32 mouse cellular contexts compared by ENCODE assay signal in genomic region chr6:115938798-115939197, GRCm38 (mm10). TPM values are rescaled to one million over a fixed set of nuclear protein-coding genes. Genes with fewer than 3 reads are reported as not detected.
DNase-seq lines count a peak whose midpoint lies in the region; TF ChIP-seq lines count a peak whose summit lies in the region.
"Had no signal": no experiment of that assay in that cellular context is flagged by ENCODE, and none has a peak within 500 bp of the region (broad histone marks: within the 10 kb centered on the region; RNA-seq: fewer than 3 reads in every experiment).

No protein-coding gene starts in this region.

- dilution Hi-C loops in CH12.LX (cut with MboI; ENCODE audit: extremely low pct_ligation_motif_present, extremely low pct_unique_long_range_greater_than_20kb, low sequenced_read_pairs): no loop called here

- intact Hi-C loops in left cerebral cortex, postnatal 4 days (cut with DNase I): no loop called here

- no peak overlapping the region for H3K27ac ChIP-seq in CH12.LX (ENCODE audit: insufficient read depth, low read depth)
- H3K27ac ChIP-seq: embryonic facial prominence, embryonic 13.5 days; embryonic facial prominence, embryonic 15.5 days; forebrain, embryonic 10.5 days; forebrain, embryonic 12.5 days had no signal

- no peak for TF ChIP-seq EP300 in CH12.LX (IDR thresholded peaks at IDR 0.05; ENCODE audit: low read length)

- H3K79me2 ChIP-seq in CH12.LX (replicated peaks; ENCODE audit: control insufficient read depth, extremely low read depth, insufficient read depth, poor library complexity, severe bottlenecking): no peaks in the 10 kb centered on the region

- no peaks in the 10 kb centered on the region for H3K9me3 ChIP-seq in CH12.LX (replicated peaks; ENCODE audit: low read length)
- H3K9me3 ChIP-seq: embryonic facial prominence, embryonic 13.5 days; embryonic facial prominence, embryonic 15.5 days; forebrain, embryonic 10.5 days; forebrain, embryonic 12.5 days had no signal

- H3K36me3 ChIP-seq in CH12.LX (replicated peaks in 1 of 2; ENCODE audit: control insufficient read depth in 1 of 2, insufficient read depth in 1 of 2, low read length in 1 of 2): no peaks in the 10 kb centered on the region
- H3K36me3 ChIP-seq: embryonic facial prominence, embryonic 13.5 days; embryonic facial prominence, embryonic 15.5 days; forebrain, embryonic 10.5 days; forebrain, embryonic 12.5 days had no signal

- TF ChIP-seq CTCF in CH12.LX (conservative IDR thresholded peaks at IDR 0.05 in 1 of 2, IDR thresholded peaks at IDR 0.05 in 1 of 2; ENCODE audit: low read depth in 2 of 2, low read length in 2 of 2): no peak

- H3K4me1 ChIP-seq in CH12.LX (ENCODE audit: control insufficient read depth in 1 of 2, insufficient read depth in 2 of 2): peaks cover 21 to 39% of the 10 kb centered on the region in 2 experiments

- peak; percentile 96 for DNase-seq in retina, adult 2 months (ENCODE audit: low read depth, low spot score)
- DNase-seq in retina, postnatal 1 day: no peak
- DNase-seq in CH12.LX (ENCODE audit: extremely low read depth): peak; percentile 58
- DNase-seq in induced T-regulatory cell, adult 2 months (ENCODE audit: low read depth): peak; percentile 34
- no peak for DNase-seq in left cerebral cortex, postnatal 4 days
- DNase-seq in kidney, adult 11 months: no peak
- DNase-seq: adrenal gland, postnatal 10 days; adrenal gland, postnatal 25 days; B cell, adult 2 months; cerebellum, adult 11 months; cerebellum, adult 18-20 months; cerebellum, adult 8-10 months; cerebellum, adult 9-11 months; cerebellum, postnatal 14 days; cerebellum, postnatal 36 days; embryo, embryonic 11 days had no signal

- in situ Hi-C loops in CH12.LX (cut with MboI; ENCODE audit: low pct_ligation_motif_present, low pct_unique_long_range_greater_than_20kb, low sequenced_read_pairs): no loop called here

- TF ChIP-seq RAD21 in CH12.LX (IDR thresholded peaks at IDR 0.05; ENCODE audit: low read depth, low read length): no peak

- TF ChIP-seq POLR2A in CH12.LX (IDR thresholded peaks at IDR 0.05; ENCODE audit: low read depth, low read length): 0 out of 2 replicates have a peak, but pooled peaks have one; percentile 38

- H3K4me2 ChIP-seq in CH12.LX (ENCODE audit: insufficient read depth, low read depth, poor library complexity, severe bottlenecking): no peak overlapping the region
- H3K4me2 ChIP-seq: embryonic facial prominence, embryonic 13.5 days; embryonic facial prominence, embryonic 15.5 days; forebrain, embryonic 12.5 days had no signal

- H3K9ac ChIP-seq in CH12.LX (ENCODE audit: insufficient read depth, low read depth): no peak overlapping the region
- H3K9ac ChIP-seq: embryonic facial prominence, embryonic 13.5 days; embryonic facial prominence, embryonic 15.5 days; forebrain, embryonic 12.5 days had no signal

- no peaks in the 10 kb centered on the region for H3K27me3 ChIP-seq in CH12.LX (replicated peaks)
- H3K27me3 ChIP-seq: embryonic facial prominence, embryonic 13.5 days; embryonic facial prominence, embryonic 15.5 days; forebrain, embryonic 12.5 days; Patski had no signal

- H3K4me3 ChIP-seq in CH12.LX (replicated peaks in 1 of 3; ENCODE audit: low read depth in 2 of 3, low read length in 2 of 3, poor library complexity in 1 of 3): no peak overlapping the region
- H3K4me3 ChIP-seq: embryonic facial prominence, embryonic 13.5 days; embryonic facial prominence, embryonic 15.5 days; erythroblast, embryonic 14.5 days; forebrain, embryonic 10.5 days; forebrain, embryonic 12.5 days had no signal

TF ChIP-seq in CH12.LX, 34 proteins besides CTCF, POLR2A, EP300 and RAD21:
- TF ChIP-seq JUND (conservative IDR thresholded peaks at IDR 0.05; ENCODE audit: low read depth, low read length) (no peak), NRF1 (IDR thresholded peaks at IDR 0.05; ENCODE audit: low read depth, low read length) (no peak), USF2 (conservative IDR thresholded peaks at IDR 0.05; ENCODE audit: low read depth, low read length) (peak; percentile 34), JUN (IDR thresholded peaks at IDR 0.05; ENCODE audit: insufficient read depth, low read depth, low read length) (no peak), GABPA (IDR thresholded peaks at IDR 0.05; ENCODE audit: insufficient replicate concordance, low read depth, low read length) (no peak), MAZ (IDR thresholded peaks at IDR 0.05; ENCODE audit: low read depth, low read length) (no peak), PAX5 (IDR thresholded peaks at IDR 0.05; ENCODE audit: low read length) (no peak), ZNF384 (IDR thresholded peaks at IDR 0.05; ENCODE audit: low read depth, low read length) (no peak), CHD1 (IDR thresholded peaks at IDR 0.05; ENCODE audit: low read depth, low read length) (no peak), HCFC1 (IDR thresholded peaks at IDR 0.05; ENCODE audit: low read depth, low read length) (no peak), BHLHE40 (IDR thresholded peaks at IDR 0.05; ENCODE audit: low read depth, low read length) (no peak), MEF2A (IDR thresholded peaks at IDR 0.05; ENCODE audit: borderline replicate concordance, low read depth, low read length) (no peak), E2F4 (IDR thresholded peaks at IDR 0.05; ENCODE audit: insufficient replicate concordance, low read depth, low read length) (no peak), CHD2 (IDR thresholded peaks at IDR 0.05; ENCODE audit: low read length) (no peak), ZKSCAN1 (IDR thresholded peaks at IDR 0.05; ENCODE audit: borderline replicate concordance, low read depth, low read length) (no peak), USF1 (IDR thresholded peaks at IDR 0.05; ENCODE audit: low read depth, low read length) (0 out of 2 replicates have a peak, but pooled peaks have one; percentile 21), ZMIZ1 (IDR thresholded peaks at IDR 0.05; ENCODE audit: low read depth, low read length) (no peak), TBP (conservative IDR thresholded peaks at IDR 0.05; ENCODE audit: low read depth, low read length) (0 out of 2 replicates have a peak, but pooled peaks have one; percentile 67), UBTF (IDR thresholded peaks at IDR 0.05; ENCODE audit: low read depth, low read length) (no peak), MAFK (IDR thresholded peaks at IDR 0.05; ENCODE audit: insufficient replicate concordance, low read length) (no peak), POLR2AphosphoS2 (IDR thresholded peaks at IDR 0.05; ENCODE audit: low read depth, low read length) (no peak), MYC (IDR thresholded peaks at IDR 0.05; ENCODE audit: low read depth, low read length) (no peak), IRF4 (IDR thresholded peaks at IDR 0.05; ENCODE audit: low read depth, low read length) (no peak), SIN3A (IDR thresholded peaks at IDR 0.05; ENCODE audit: low read length) (no peak), NELFE (IDR thresholded peaks at IDR 0.05; ENCODE audit: low read depth, low read length) (no peak)

RNA-seq across cellular contexts. Expression of gene H1foo, which starts 5.9 kb away (rescaled TPM):
- total RNA-seq in CH12.LX (2012; rRNA removed) (0.89 and 1.3 TPM in 2 replicates), CH12.LX (2014; rRNA removed) (0.77 and 0.90 TPM in 2 replicates)
- 1.0 and 1.4 TPM in 2 replicates for polyA plus RNA-seq in CH12.LX (2012; ENCODE audit: insufficient read length, low read depth)
- total RNA-seq in left cerebral cortex, postnatal 4 days (2021): not detected
- total RNA-seq: adrenal gland, adult 18-20 months; adrenal gland, postnatal 10 days; adrenal gland, postnatal 25 days; adrenal gland, postnatal 4 days; common myeloid progenitor, adult 5-6 weeks; ES-E14 had no signal
- polyA plus RNA-seq: brain, embryonic 14.5 days; CD4-positive, CD25-positive, alpha-beta regulatory T cell, adult 4 months; embryonic facial prominence, embryonic 11.5 days; embryonic facial prominence, embryonic 13.5 days; embryonic facial prominence, embryonic 15.5 days; erythroblast, embryonic 14.5 days; forebrain, embryonic 10.5 days; forebrain, embryonic 12.5 days; forebrain, embryonic 14.5 days; forebrain, embryonic 16.5 days; Patski had no signal

RNA-seq across cellular contexts. Expression of gene Rho, which starts 7.2 kb away (rescaled TPM):
- total RNA-seq in CH12.LX (2012; rRNA removed) (0.04 and 0.17 TPM in 2 replicates), CH12.LX (2014; rRNA removed) (0.04 TPM in 1 of 2 replicates, not detected in the other)
- polyA plus RNA-seq in CH12.LX (2012; ENCODE audit: insufficient read length, low read depth): not detected in 2 replicates
- under 1 TPM; 0.28 to 0.56 TPM for total RNA-seq in left cerebral cortex, postnatal 4 days (2021)
- total RNA-seq: common myeloid progenitor, adult 5-6 weeks had no signal
- polyA plus RNA-seq: activated CD4-positive, CD25-positive, alpha-beta regulatory T cell, adult 4 months; CD4-positive, CD25-positive, alpha-beta regulatory T cell, adult 4 months; erythroblast, embryonic 14.5 days had no signal

RNA-seq across cellular contexts. Expression of gene Plxnd1, which starts 56.0 kb away (rescaled TPM):
- 69.2 and 73.8 TPM in 2 replicates for total RNA-seq in CH12.LX (2012; rRNA removed)
- total RNA-seq in CH12.LX (2014; rRNA removed): 20.4 and 27.7 TPM in 2 replicates
- 49.3 and 63.2 TPM in 2 replicates for polyA plus RNA-seq in CH12.LX (2012; ENCODE audit: insufficient read length, low read depth)
- 100 to 1,000 TPM; 167 to 181 TPM for total RNA-seq in left cerebral cortex, postnatal 4 days (2021)

Comparison
In these comparisons a context has a peak if more than half of its experiments do, and no peak if none do; other contexts are left out.
1. DNase-seq: peak in retina, adult 2 months (single experiment), CH12.LX (single experiment) and induced T-regulatory cell, adult 2 months (single experiment); none in retina, postnatal 1 day (single experiment), left cerebral cortex, postnatal 4 days (single experiment) and kidney, adult 11 months (single experiment).